Mouse (Mus musculus) neural tube, embryonic 15.5 days (tissue): ENCODE measurements around the gene Fam122a. TPM values are rescaled to one million over a fixed set of nuclear protein-coding genes. Genes with fewer than 3 reads are reported as not detected.

ENCODE experiments used
- ATAC-seq: fragments of 200-750 bp; cut with Nextera tagmentation; 2 replicates; pipeline ENCODE4 v1.8.0; 2017; ENCODE audit warnings: mild to moderate bottlenecking, moderate TSS enrichment, moderate library complexity; ENCODE audit not compliant: low FRiP score
- H3K27ac ChIP-seq: fragments of 300-500 bp; sonication (generic); replicated peaks from 2 replicates; pipeline ENCODE4 v1.5.1; 2015; ENCODE audit warnings: mild to moderate bottlenecking, inconsistent platforms
- H3K27me3 ChIP-seq: fragments of 300-500 bp; sonication (generic); replicated peaks from 2 replicates; pipeline ENCODE4 v1.6.1; 2015; ENCODE audit warnings: inconsistent platforms
- H3K36me3 ChIP-seq: fragments of 300-500 bp; sonication (generic); 2 replicates; pipeline ENCODE4 v1.6.1; 2015; ENCODE audit warnings: inconsistent platforms
- H3K4me1 ChIP-seq: fragments of 300-500 bp; sonication (generic); 2 replicates; pipeline ENCODE4 v1.6.1; 2015; ENCODE audit warnings: inconsistent platforms
- H3K4me2 ChIP-seq: fragments of 300-500 bp; sonication (generic); 2 replicates; pipeline ENCODE4 v1.6.1; 2015; ENCODE audit warnings: inconsistent platforms, mild to moderate bottlenecking, moderate library complexity
- H3K4me3 ChIP-seq: fragments of 300-500 bp; sonication (generic); replicated peaks from 2 replicates; pipeline ENCODE4 v1.5.1; 2015; ENCODE audit warnings: mild to moderate bottlenecking, inconsistent platforms
- H3K9ac ChIP-seq: fragments of 300-500 bp; sonication (generic); replicated peaks from 2 replicates; pipeline ENCODE4 v1.6.1; 2015; ENCODE audit warnings: mild to moderate bottlenecking, inconsistent platforms
- H3K9me3 ChIP-seq: fragments of 300-500 bp; sonication (generic); replicated peaks from 2 replicates; pipeline ENCODE4 v1.6.1; 2016; ENCODE audit warnings: inconsistent platforms
- WGBS: fragments of 180-500 bp; shearing (Covaris S2); methylation state at CpG from one replicate; pipeline ENCODE4 v1.1.7; 2015; ENCODE audit warnings: mixed read lengths; 5-methylcytosine and 5-hydroxymethylcytosine counted together
- polyA plus RNA-seq: library from polyadenylated mRNA; unstranded; fragments of >200 nt; fragmentation: Nextera tagmentation; extraction: Ambion mirVana; gene quantifications from 2 replicates; pipeline ENCODE4 v1.2.1, GENCODE M21; 2015

Gene Fam122a
- polyA plus RNA-seq, 1 experiment from 2014 or later: 52.0 TPM

DNA sequence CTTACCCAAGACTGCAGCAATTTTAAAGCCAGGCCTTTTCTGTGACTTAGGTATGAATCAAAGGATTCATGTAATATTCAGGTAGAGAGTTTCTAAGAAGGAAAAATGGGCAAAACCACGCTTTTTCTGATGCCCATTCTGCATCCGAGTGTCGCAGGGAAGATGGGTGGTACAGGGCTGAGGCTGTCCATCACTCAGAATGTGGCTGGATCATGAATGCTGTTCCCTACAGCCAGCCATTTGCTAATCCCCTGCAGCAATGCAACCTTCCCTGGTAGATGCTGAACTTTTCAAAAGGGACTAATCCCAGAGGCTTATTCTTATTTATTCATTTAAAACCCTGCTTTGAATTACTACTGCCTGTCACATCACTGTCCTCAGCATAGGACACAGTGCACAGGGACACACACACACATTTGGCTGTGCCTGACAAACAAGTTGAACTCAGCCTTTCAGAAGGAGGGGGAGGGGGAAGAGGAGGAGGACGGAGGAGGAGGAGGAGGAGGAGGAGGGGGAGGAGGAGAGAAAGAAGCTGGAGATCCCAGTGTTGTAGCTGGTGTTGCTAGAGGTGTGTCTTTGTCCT lies 7.5 kb upstream of the Fam122a start:
- no peak overlapping the region for H3K27ac ChIP-seq
- H3K4me1 ChIP-seq: no peaks in the 10 kb centered on the region
- H3K36me3 ChIP-seq: no peaks in the 10 kb centered on the region
- no peak for ATAC-seq
- no peak overlapping the region for H3K4me3 ChIP-seq
- WGBS: 73% methylated on average over 3 of the region's 4 CpGs
- no peaks in the 10 kb centered on the region for H3K27me3 ChIP-seq
- H3K9me3 ChIP-seq: no peaks in the 10 kb centered on the region
- H3K9ac ChIP-seq: no peak overlapping the region
- no peak overlapping the region for H3K4me2 ChIP-seq

DNA sequence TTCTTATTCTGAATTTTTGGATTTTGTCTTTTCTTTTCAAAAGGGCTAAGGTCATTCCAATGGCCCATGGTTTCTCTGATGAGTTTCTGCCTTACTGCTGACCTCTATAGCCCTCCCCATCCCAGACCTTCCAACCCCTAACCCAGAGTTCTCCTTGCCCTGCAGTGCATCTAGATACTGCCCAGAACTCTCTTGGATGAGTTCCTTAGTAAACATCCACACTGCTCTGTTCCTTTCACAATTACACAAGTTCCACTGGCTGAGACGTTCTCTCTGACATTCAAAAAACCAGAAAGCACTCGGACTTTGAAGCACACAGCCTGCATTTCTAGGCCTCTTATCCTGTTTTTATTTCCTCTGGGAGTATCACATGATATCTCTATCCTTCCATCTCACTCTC lies 3.8 kb upstream of the Fam122a start:
- no peak for ATAC-seq
- H3K36me3 ChIP-seq: no peaks in the 10 kb centered on the region

DNA sequence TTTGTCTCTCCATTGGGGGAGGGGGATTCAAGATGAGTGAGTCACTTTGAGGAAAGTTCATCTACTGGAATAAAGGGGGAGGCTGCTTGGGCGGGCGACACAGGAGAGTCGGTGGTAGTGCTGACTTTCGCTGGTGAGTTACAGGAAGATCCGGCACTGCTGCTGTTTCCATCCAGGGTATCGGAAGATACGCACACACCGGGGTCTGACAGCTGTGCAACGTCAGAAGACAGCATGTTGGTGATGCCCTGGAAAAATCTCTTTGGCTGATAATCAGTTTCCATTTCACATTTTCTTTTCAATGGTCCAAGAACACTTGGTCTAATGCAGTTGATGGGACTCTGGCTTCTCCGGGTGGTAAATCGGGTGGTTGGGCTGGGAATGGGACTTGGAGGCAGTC lies 695 bp downstream of the Fam122a start:
- Histone ChIP-seq H3K27me3 (no peaks in the 10 kb centered on the region), H3K27ac (peak overlapping the region; percentile 97), H3K9me3 (no peaks in the 10 kb centered on the region), H3K4me1 (peaks cover 19% of the 10 kb centered on the region), H3K9ac (peak overlapping the region; percentile 95), H3K36me3 (no peaks in the 10 kb centered on the region), H3K4me2 (peak overlapping the region; percentile 90), H3K4me3 (peak overlapping the region; percentile 89)
- WGBS: 0% methylated on average over 11 of the region's 11 CpGs
- peak; percentile 19; the same call in 1 of the 2 replicates for ATAC-seq

More for the DNA sequence above, 3.8 kb upstream of the Fam122a start:
- Histone ChIP-seq H3K4me1 (peaks cover 12% of the 10 kb centered on the region), H3K27me3 (no peaks in the 10 kb centered on the region), H3K27ac (no peak overlapping the region), H3K9me3 (no peaks in the 10 kb centered on the region), H3K9ac (no peak overlapping the region), H3K4me2 (no peak overlapping the region), H3K4me3 (no peak overlapping the region)
- WGBS: 56% methylated on average over 2 of the region's 2 CpGs

DNA sequence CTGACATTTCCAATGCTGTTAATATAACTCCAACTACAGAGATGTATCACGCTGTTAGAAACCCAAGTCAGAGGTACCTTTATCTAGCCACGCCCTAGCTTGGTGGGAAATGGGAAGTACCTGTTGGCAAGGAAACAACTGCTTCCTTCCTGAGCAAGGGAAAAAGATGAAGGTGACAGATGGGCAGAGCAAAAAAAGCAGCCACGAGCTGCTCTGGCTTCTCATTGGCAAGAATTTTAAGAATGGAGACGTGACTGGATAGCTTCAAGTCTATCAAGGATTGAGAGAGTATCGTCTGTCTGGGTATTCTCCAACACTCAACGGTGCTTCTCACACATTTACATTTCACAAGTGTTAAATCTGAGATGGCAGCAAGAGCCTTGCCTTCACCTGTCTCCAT lies 1.9 kb downstream of the Fam122a start:
- Histone ChIP-seq H3K4me2 (peak overlapping the region; percentile 90), H3K9me3 (no peaks in the 10 kb centered on the region), H3K27ac (no peak overlapping the region), H3K36me3 (no peaks in the 10 kb centered on the region), H3K27me3 (no peaks in the 10 kb centered on the region), H3K9ac (no peak overlapping the region), H3K4me3 (no peak overlapping the region), H3K4me1 (peaks cover 19% of the 10 kb centered on the region)
- no peak for ATAC-seq
- 83% methylated on average over 6 of the region's 6 CpGs for WGBS

GRCm38 (mm10) chr19:24472512-24472911 lies 4.6 kb downstream of the Fam122a start:
- H3K4me2 ChIP-seq: no peak overlapping the region
- no peak overlapping the region for H3K9ac ChIP-seq
- H3K27ac ChIP-seq: no peak overlapping the region
- H3K9me3 ChIP-seq: no peaks in the 10 kb centered on the region
- WGBS: 91% methylated on average over 5 of the region's 5 CpGs
- H3K27me3 ChIP-seq: no peaks in the 10 kb centered on the region
- no peak for ATAC-seq
- no peaks in the 10 kb centered on the region for H3K36me3 ChIP-seq
- no peak overlapping the region for H3K4me3 ChIP-seq
- H3K4me1 ChIP-seq: peaks cover 12% of the 10 kb centered on the region

GRCm38 (mm10) chr19:24471538-24471937 lies 5.6 kb downstream of the Fam122a start:
- H3K9ac ChIP-seq: no peak overlapping the region
- no peaks in the 10 kb centered on the region for H3K27me3 ChIP-seq
- ATAC-seq: no peak
- no peak overlapping the region for H3K27ac ChIP-seq
- H3K4me2 ChIP-seq: no peak overlapping the region
- H3K36me3 ChIP-seq: no peaks in the 10 kb centered on the region
- no peak overlapping the region for H3K4me3 ChIP-seq
- WGBS: 90% methylated on average over 6 of the region's 6 CpGs
- no peaks in the 10 kb centered on the region for H3K9me3 ChIP-seq
- peaks cover 12% of the 10 kb centered on the region for H3K4me1 ChIP-seq

DNA sequence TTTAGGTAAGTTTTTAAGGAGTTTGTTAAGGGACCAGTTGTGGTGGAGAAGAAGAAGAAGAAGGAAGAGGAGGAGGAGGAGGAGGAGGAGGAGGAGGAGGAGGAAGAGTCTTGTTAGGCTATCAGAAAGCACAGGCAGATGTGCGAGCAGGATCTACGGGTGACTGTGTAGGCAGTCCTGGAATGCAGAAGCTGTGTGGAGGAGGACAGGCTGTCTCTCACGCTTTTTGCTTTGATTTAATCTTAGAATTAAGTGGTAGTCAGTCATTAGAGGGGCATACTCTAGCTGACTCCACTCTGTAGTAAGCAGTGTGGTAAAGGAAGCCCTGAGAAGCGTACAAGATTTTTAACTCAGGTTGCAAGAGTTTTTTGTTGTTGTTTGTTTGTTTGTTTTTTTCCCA lies 7.9 kb downstream of the Fam122a start:
- 71% methylated on average over 4 of the region's 4 CpGs for WGBS
- ATAC-seq: no peak
- no peak overlapping the region for H3K9ac ChIP-seq
- H3K4me1 ChIP-seq: no peaks in the 10 kb centered on the region
- H3K36me3 ChIP-seq: no peaks in the 10 kb centered on the region
- no peak overlapping the region for H3K4me2 ChIP-seq
- H3K27ac ChIP-seq: no peak overlapping the region
- no peak overlapping the region for H3K4me3 ChIP-seq
- no peaks in the 10 kb centered on the region for H3K9me3 ChIP-seq
- H3K27me3 ChIP-seq: no peaks in the 10 kb centered on the region

DNA sequence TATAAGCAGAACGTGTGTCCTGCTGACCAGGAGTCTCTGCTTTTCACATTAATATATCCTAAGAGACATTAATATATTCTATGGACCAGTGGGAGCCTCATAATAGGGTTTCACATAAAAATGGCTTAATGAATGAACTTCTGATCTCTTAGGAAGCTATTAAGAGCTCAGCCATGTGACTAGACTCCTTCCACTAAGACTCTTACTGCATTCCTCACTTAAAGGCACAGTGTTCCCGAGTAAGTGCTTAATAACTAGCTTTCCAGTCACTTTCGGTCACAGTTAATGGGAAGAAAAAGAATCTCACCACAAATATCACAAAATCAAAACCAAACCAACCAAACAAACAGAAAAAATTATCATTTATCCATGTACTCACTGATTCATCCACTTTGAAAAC lies 8.5 kb downstream of the Fam122a start:
- ATAC-seq: no peak
- Histone ChIP-seq H3K9ac (no peak overlapping the region), H3K4me1 (no peaks in the 10 kb centered on the region), H3K27ac (no peak overlapping the region), H3K4me2 (no peak overlapping the region), H3K27me3 (no peaks in the 10 kb centered on the region), H3K36me3 (no peaks in the 10 kb centered on the region), H3K9me3 (no peaks in the 10 kb centered on the region), H3K4me3 (no peak overlapping the region)
- 68% methylated on average over 3 of the region's 3 CpGs for WGBS

GRCm38 (mm10) chr19:24463011-24463410 lies 14.1 kb downstream of the Fam122a start:
- H3K27me3 ChIP-seq: no peaks in the 10 kb centered on the region

DNA sequence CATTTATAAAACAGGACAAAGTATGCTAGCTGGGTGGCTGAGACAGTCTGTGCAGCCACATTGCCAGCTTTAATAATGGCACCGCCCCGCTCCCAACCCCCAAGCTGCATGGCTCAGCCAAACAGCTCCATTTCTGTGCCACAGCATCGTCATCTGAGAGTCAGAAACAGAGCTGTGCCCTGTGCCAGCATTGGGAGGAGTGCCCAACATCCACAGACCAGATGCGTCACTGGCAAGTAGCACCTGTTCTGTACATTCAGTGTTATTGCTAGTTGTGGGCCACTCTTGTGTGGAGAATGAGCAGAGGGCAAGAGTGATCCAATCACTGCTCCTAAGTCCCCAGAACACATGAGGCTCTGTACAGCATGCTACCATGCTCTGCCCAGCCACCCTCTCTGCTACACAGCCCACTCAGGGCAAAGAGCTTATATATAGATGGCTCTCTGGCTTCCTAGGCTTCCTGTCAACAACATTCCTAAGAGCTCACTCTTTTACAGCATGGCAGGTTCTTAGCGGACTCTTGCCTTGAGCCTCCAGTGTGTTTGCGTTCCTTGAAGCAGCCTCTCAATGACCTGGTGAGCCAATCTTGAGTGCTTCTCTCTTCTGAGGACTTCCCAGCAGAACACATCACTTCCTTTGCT lies 20.4 kb downstream of the Fam122a start:
- WGBS: 82% methylated on average over 6 of the region's 6 CpGs
- H3K27ac ChIP-seq: no peak overlapping the region
- no peaks in the 10 kb centered on the region for H3K27me3 ChIP-seq
- H3K4me1 ChIP-seq: peaks cover 16% of the 10 kb centered on the region
- no peak overlapping the region for H3K4me2 ChIP-seq
- H3K4me3 ChIP-seq: no peak overlapping the region
- ATAC-seq: peak; percentile 64
- H3K36me3 ChIP-seq: no peaks in the 10 kb centered on the region
- no peaks in the 10 kb centered on the region for H3K9me3 ChIP-seq
- H3K9ac ChIP-seq: no peak overlapping the region

More at GRCm38 (mm10) chr19:24463011-24463410, 14.1 kb downstream of the Fam122a start:
- 88% methylated on average over 2 of the region's 3 CpGs for WGBS
- H3K27ac ChIP-seq: no peak overlapping the region
- H3K36me3 ChIP-seq: no peaks in the 10 kb centered on the region
- no peak overlapping the region for H3K4me2 ChIP-seq
- H3K9ac ChIP-seq: no peak overlapping the region
- no peaks in the 10 kb centered on the region for H3K9me3 ChIP-seq
- no peaks in the 10 kb centered on the region for H3K4me1 ChIP-seq
- ATAC-seq: no peak
- H3K4me3 ChIP-seq: no peak overlapping the region

DNA sequence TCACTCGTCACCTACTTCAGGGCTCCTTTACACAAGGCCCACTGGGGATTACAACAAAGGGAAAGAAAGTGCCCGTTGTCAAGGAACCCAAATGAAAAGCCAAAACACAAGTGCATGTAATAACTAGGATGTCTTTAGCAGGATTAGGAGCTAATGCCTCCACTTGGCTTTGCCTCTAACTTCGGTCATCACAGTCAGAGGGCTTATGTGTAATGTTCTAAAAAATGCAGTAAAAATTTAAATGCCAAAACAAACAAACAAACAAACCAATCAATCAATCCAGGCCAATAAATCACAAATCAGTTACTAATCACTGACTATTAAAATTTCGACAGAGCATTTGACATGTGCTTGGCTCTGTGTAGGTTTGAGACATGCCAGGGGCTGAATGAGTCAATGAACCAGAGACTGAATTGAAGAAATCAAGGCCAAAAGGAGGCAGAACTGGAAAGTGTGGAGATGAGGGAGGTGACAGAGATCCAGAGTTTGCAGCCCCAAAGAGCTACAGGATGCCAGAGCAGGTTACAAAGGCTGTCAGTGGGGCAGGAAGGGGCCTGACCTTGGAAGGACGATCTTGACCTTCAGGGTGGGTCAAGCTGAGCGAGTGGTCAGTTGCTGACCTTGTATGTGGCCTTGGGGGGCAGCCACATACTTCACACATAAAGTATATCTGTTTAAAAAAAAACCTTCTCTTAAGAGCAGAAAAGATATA lies 21.8 kb downstream of the Fam122a start:
- H3K27me3 ChIP-seq: no peaks in the 10 kb centered on the region
- H3K4me1 ChIP-seq: peaks cover 16% of the 10 kb centered on the region
- 85% methylated on average over 6 of the region's 6 CpGs for WGBS
- no peak for ATAC-seq
- no peaks in the 10 kb centered on the region for H3K36me3 ChIP-seq
- H3K4me3 ChIP-seq: no peak overlapping the region
- no peaks in the 10 kb centered on the region for H3K9me3 ChIP-seq
- no peak overlapping the region for H3K27ac ChIP-seq
- H3K4me2 ChIP-seq: no peak overlapping the region
- no peak overlapping the region for H3K9ac ChIP-seq

GRCm38 (mm10) chr19:24454451-24454850 lies 22.7 kb downstream of the Fam122a start:
- ATAC-seq: no peak
- no peaks in the 10 kb centered on the region for H3K36me3 ChIP-seq
- no peak overlapping the region for H3K9ac ChIP-seq
- no peak overlapping the region for H3K27ac ChIP-seq
- H3K9me3 ChIP-seq: no peaks in the 10 kb centered on the region
- H3K4me3 ChIP-seq: no peak overlapping the region
- H3K27me3 ChIP-seq: no peaks in the 10 kb centered on the region
- peaks cover 16% of the 10 kb centered on the region for H3K4me1 ChIP-seq
- H3K4me2 ChIP-seq: no peak overlapping the region
- 64% methylated on average over 2 of the region's 2 CpGs for WGBS
